Mouse (Mus musculus): ENCODE measurements around the gene Tmx1.

Gene Tmx1

GRCm38 (mm10) chr12:70452726-70453645, at the start of gene Tmx1:
Gene Tmx1, plus strand, starts transcription at chr12:70453095.
- peak; percentile 93 to 95 for DNase-seq (ENCODE audit: low spot score in 2 of 2)

- DNase-seq (ENCODE audit: low spot score in 2 of 2), result peak; percentile 71 to 92
Observed at GRCm38 (mm10) chr12:70404327-70404726, 48.6 kb upstream of the Tmx1 start.

- no peak for DNase-seq (ENCODE audit: low spot score in 2 of 2)
Observed at GRCm38 (mm10) chr12:70408396-70408795, 44.5 kb upstream of the Tmx1 start.

GRCm38 (mm10) chr12:70409600-70409999, 43.3 kb upstream of the Tmx1 start:
- no peak for DNase-seq (ENCODE audit: low spot score in 2 of 2)

GRCm38 (mm10) chr12:70420216-70420615, 32.7 kb upstream of the Tmx1 start:
- DNase-seq (ENCODE audit: low spot score in 2 of 2), result no peak

- no peak for DNase-seq (ENCODE audit: low spot score in 2 of 2)
Observed at GRCm38 (mm10) chr12:70421028-70421427, 31.9 kb upstream of the Tmx1 start.

- no peak for DNase-seq (ENCODE audit: low spot score in 2 of 2)
Observed at GRCm38 (mm10) chr12:70422322-70423118, 30.4 kb upstream of the Tmx1 start.

- DNase-seq (ENCODE audit: low spot score in 2 of 2), result no peak
Observed at GRCm38 (mm10) chr12:70427885-70428284, 25.0 kb upstream of the Tmx1 start.

GRCm38 (mm10) chr12:70429637-70430036, 23.3 kb upstream of the Tmx1 start:
- DNase-seq (ENCODE audit: low spot score in 2 of 2), result no peak

GRCm38 (mm10) chr12:70430307-70430950, 22.5 kb upstream of the Tmx1 start:
- peak in 1 of 2 experiments; percentile 33 for DNase-seq (ENCODE audit: low spot score in 2 of 2)

GRCm38 (mm10) chr12:70431428-70431827, 21.5 kb upstream of the Tmx1 start:
- no peak for DNase-seq (ENCODE audit: low spot score in 2 of 2)

GRCm38 (mm10) chr12:70449961-70450360, 2.9 kb upstream of the Tmx1 start:
- DNase-seq (ENCODE audit: low spot score in 2 of 2), result no peak

GRCm38 (mm10) chr12:70451533-70451932, 1.4 kb upstream of the Tmx1 start:
- no peak for DNase-seq (ENCODE audit: low spot score in 2 of 2)

GRCm38 (mm10) chr12:70452143-70452542, 752 bp upstream of the Tmx1 start:
- no peak for DNase-seq (ENCODE audit: low spot score in 2 of 2)

- no peak for DNase-seq (ENCODE audit: low spot score in 2 of 2)
Observed at GRCm38 (mm10) chr12:70455226-70455625, 2.3 kb downstream of the Tmx1 start.

GRCm38 (mm10) chr12:70459546-70459945, 6.7 kb downstream of the Tmx1 start:
- no peak for DNase-seq (ENCODE audit: low spot score in 2 of 2)

- no peak for DNase-seq (ENCODE audit: low spot score in 2 of 2)
Observed at GRCm38 (mm10) chr12:70464016-70464415, 11.1 kb downstream of the Tmx1 start.

- DNase-seq (ENCODE audit: low spot score in 2 of 2), result no peak
Observed at GRCm38 (mm10) chr12:70475336-70475735, 22.4 kb downstream of the Tmx1 start.

GRCm38 (mm10) chr12:70476884-70477576, 24.1 kb downstream of the Tmx1 start:
- no peak for DNase-seq (ENCODE audit: low spot score in 2 of 2)

GRCm38 (mm10) chr12:70477593-70478287, 24.8 kb downstream of the Tmx1 start:
- peak in 1 of 2 experiments; percentile 52 for DNase-seq (ENCODE audit: low spot score in 2 of 2)

GRCm38 (mm10) chr12:70485956-70486355, 33.1 kb downstream of the Tmx1 start:
- DNase-seq (ENCODE audit: low spot score in 2 of 2), result no peak
